Mouse (Mus musculus) spleen, adult 2 months (tissue): ENCODE results near the gene Cyp4f18.

Experiments
- CTCF ChIP-seq: fragments of 200-500 bp; IDR thresholded peaks from 2 replicates; pipeline ENCODE4 v1.5.1; 2011; ENCODE audit warnings: mild to moderate bottlenecking, inconsistent platforms; ENCODE audit not compliant: insufficient read depth, insufficient read length, insufficient replicate concordance; ENCODE audit errors: extremely low read depth
- POLR2A ChIP-seq: fragments of 200-500 bp; IDR thresholded peaks from 2 replicates; pipeline ENCODE4 v1.6.1; 2011; ENCODE audit warnings: low read depth, low read length, inconsistent platforms

DNA sequence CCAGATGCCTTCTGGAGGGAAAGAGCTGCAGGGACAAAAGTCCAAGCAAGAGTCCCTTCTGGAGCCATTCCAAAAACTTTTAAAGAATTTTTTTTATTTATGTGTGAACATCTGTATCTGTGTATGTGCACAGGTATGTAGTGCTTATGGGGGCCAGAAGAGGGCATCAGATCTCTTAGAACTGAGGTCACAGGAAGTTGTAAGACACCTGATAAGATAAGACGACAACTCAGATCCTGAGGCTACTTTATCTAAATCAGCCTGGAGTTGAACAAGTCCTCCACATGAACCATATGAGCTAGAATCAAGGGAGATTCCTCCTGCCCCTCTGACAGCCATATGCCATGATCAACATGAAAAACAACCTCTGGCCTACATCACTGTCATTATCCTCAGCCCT, 10.0 kb downstream of the Cyp4f18 start:
- no peak for TF ChIP-seq CTCF
- TF ChIP-seq POLR2A, result no peak
